Mouse (Mus musculus) adrenal gland (tissue): ENCODE results near the gene Pdha2.

Experiments
- intact Hi-C: fragments of 180-260 bp; cut with DNase I; formaldehyde crosslinking; loops from one replicate; pipeline ENCODE4 v1.15.1; 2025
- long read RNA-seq, 2 experiments: library from polyadenylated mRNA; unstranded; transcript quantifications; one replicate each; pipeline ENCODE4 v2.0.0; 2020; ENCODE audit warnings: borderline replicate concordance in 1 of 2; ENCODE audit not compliant: insufficient replicate concordance in 1 of 2

The Pdha2 gene
- long read RNA-seq, experiment 1: 0 reads
- long read RNA-seq, experiment 2: 0 reads

GRCm38 (mm10) chr3:141212255-141212654 is at the start of gene Pdha2:
Gene Pdha2, minus strand, starts transcription at chr3:141212355.
- intact Hi-C loops: no loop called here

- intact Hi-C loops: no loop called here
Observed at GRCm38 (mm10) chr3:141260518-141260917, 48.4 kb upstream of the Pdha2 start.

GRCm38 (mm10) chr3:141251440-141251839 is 39.3 kb upstream of the Pdha2 start:
- intact Hi-C loops: no loop called here

- intact Hi-C loops: no loop called here
Observed at GRCm38 (mm10) chr3:141244725-141245298, 32.7 kb upstream of the Pdha2 start.

- intact Hi-C loops: no loop called here
Observed at GRCm38 (mm10) chr3:141238071-141238470, 25.9 kb upstream of the Pdha2 start.

GRCm38 (mm10) chr3:141229148-141229547 is 17.0 kb upstream of the Pdha2 start:
- intact Hi-C loops: no loop called here

- intact Hi-C loops: no loop called here
Observed at GRCm38 (mm10) chr3:141222339-141222738, 10.2 kb upstream of the Pdha2 start.

- intact Hi-C loops: no loop called here
Observed at GRCm38 (mm10) chr3:141218561-141218960, 6.4 kb upstream of the Pdha2 start.

- intact Hi-C loops: no loop called here
Observed at GRCm38 (mm10) chr3:141216999-141217398, 4.8 kb upstream of the Pdha2 start.

- intact Hi-C loops: no loop called here
Observed at GRCm38 (mm10) chr3:141216237-141216636, 4.1 kb upstream of the Pdha2 start.

GRCm38 (mm10) chr3:141214789-141215188 is 2.6 kb upstream of the Pdha2 start:
- intact Hi-C loops: no loop called here

GRCm38 (mm10) chr3:141214197-141214596 is 2.0 kb upstream of the Pdha2 start:
- intact Hi-C loops: no loop called here

GRCm38 (mm10) chr3:141211644-141212043 is 511 bp downstream of the Pdha2 start:
- intact Hi-C loops: no loop called here

GRCm38 (mm10) chr3:141201766-141202165 is 10.4 kb downstream of the Pdha2 start:
- intact Hi-C loops: no loop called here

- intact Hi-C loops: no loop called here
Observed at GRCm38 (mm10) chr3:141197308-141197861, 14.8 kb downstream of the Pdha2 start.

- intact Hi-C loops: no loop called here
Observed at GRCm38 (mm10) chr3:141191653-141192052, 20.5 kb downstream of the Pdha2 start.

GRCm38 (mm10) chr3:141190429-141190828 is 21.7 kb downstream of the Pdha2 start:
- intact Hi-C loops: no loop called here

- intact Hi-C loops: no loop called here
Observed at GRCm38 (mm10) chr3:141160986-141161385, 51.2 kb downstream of the Pdha2 start.
